Mouse (Mus musculus) embryo, embryonic 11.5 days (tissue): Measurements from ENCODE around the gene Sf3a2.

Source experiments
- DNase-seq: peaks from one replicate; pipeline ENCODE4 v3.0.0-alpha.2; 2012; ENCODE audit warnings: low read depth, low spot score

Sf3a2 gene

GRCm38 (mm10) chr10:80845055-80845693 lies 47.2 kb downstream of the Sf3a2 start:
- DNase-seq: no peak

- DNase-seq: no peak
Observed at GRCm38 (mm10) chr10:80845732-80846131, 47.7 kb downstream of the Sf3a2 start.

GRCm38 (mm10) chr10:80848571-80848970 lies 50.6 kb downstream of the Sf3a2 start:
- DNase-seq: no peak
